Mouse (Mus musculus) left cerebral cortex, adult 2 months (tissue): Measurements from ENCODE around the gene Nup62. TPM values are rescaled to one million over a fixed set of nuclear protein-coding genes. Genes with fewer than 3 reads are reported as not detected.
A peak's percentile ranks its signal among the peaks of the same experiment; 100 is the strongest.

Source experiments
- DNase-seq, 2 experiments: peaks; one replicate each; pipeline ENCODE4 v3.0.0; 2021 to 2022; ENCODE audit warnings: low spot score in 2 of 2, mixed read lengths in 1 of 2; ENCODE audit errors: extremely low spot score in 1 of 2
- H3K27ac ChIP-seq: fragments of 200-600 bp; 2 replicates; pipeline ENCODE4 v1.8.1; 2022
- H3K4me3 ChIP-seq: fragments of 200-600 bp; 2 replicates; pipeline ENCODE4 v1.8.1; 2022
- CTCF ChIP-seq: fragments of 200-600 bp; IDR thresholded peaks from 2 replicates; pipeline ENCODE4 v1.8.1; 2022; ENCODE audit warnings: antibody characterized with exemption, mild to moderate bottlenecking, moderate library complexity
- intact Hi-C: fragments of 180-260 bp; cut with DNase I; formaldehyde crosslinking; loops from one replicate; pipeline ENCODE4 v1.15.1; 2025
- total RNA-seq, 2 experiments: library from RNA; stranded (reverse); gene quantifications; 2 replicates each; pipeline ENCODE4 v1.2.3; 2021

The Nup62 gene
- total RNA-seq, 2 experiments from 2014 or later, result 31.9 to 32.2 TPM

GRCm38 (mm10) chr7:44810365-44810764, 5.5 kb upstream of the Nup62 start:
- intact Hi-C loops, result no loop called here
- TF ChIP-seq CTCF, result no peak
- Histone ChIP-seq H3K27ac (no peak overlapping the region), H3K4me3 (no peak overlapping the region)
- peak in 1 of 2 experiments; percentile 2 for DNase-seq

GRCm38 (mm10) chr7:44810819-44811557, 4.9 kb upstream of the Nup62 start:
- no peak for TF ChIP-seq CTCF
- Histone ChIP-seq H3K27ac (no peak overlapping the region), H3K4me3 (no peak overlapping the region)
- intact Hi-C loops, result no loop called here
- DNase-seq, result peak in 1 of 2 experiments; percentile 3

- no peak overlapping the region for H3K27ac ChIP-seq
- TF ChIP-seq CTCF, result no peak
- intact Hi-C loops, result no loop called here
Observed at GRCm38 (mm10) chr7:44812651-44813325, 3.1 kb upstream of the Nup62 start.

GRCm38 (mm10) chr7:44813985-44814384, 1.9 kb upstream of the Nup62 start:
- intact Hi-C loops, result loop anchor here (2.0 kb wide), 1 partner anchor 65 kb away; the partner anchor contains the start of gene Vrk3
- peak in 1 of 2 experiments; percentile 3 for DNase-seq

More at GRCm38 (mm10) chr7:44812651-44813325, 3.1 kb upstream of the Nup62 start:
- DNase-seq, result peak in 1 of 2 experiments; percentile 7
- no peak overlapping the region for H3K4me3 ChIP-seq

GRCm38 (mm10) chr7:44814423-44814822, 1.5 kb upstream of the Nup62 start:
- H3K4me3 ChIP-seq, result no peak overlapping the region
- intact Hi-C loops, result loop anchor here (2.0 kb wide), 1 partner anchor 66 kb away; the partner anchor contains the start of gene Vrk3
- DNase-seq, result peak in 1 of 2 experiments; percentile 5
- H3K27ac ChIP-seq, result no peak overlapping the region
- no peak for TF ChIP-seq CTCF

More at GRCm38 (mm10) chr7:44813985-44814384, 1.9 kb upstream of the Nup62 start:
- no peak for TF ChIP-seq CTCF
- no peak overlapping the region for H3K27ac ChIP-seq
- no peak overlapping the region for H3K4me3 ChIP-seq

GRCm38 (mm10) chr7:44814952-44815553, 835 bp upstream of the Nup62 start:
- Histone ChIP-seq H3K4me3 (peak overlapping the region; percentile 71), H3K27ac (no peak overlapping the region)
- intact Hi-C loops, result loop anchor here (2.0 kb wide), 1 partner anchor 66 kb away; the partner anchor contains the start of gene Vrk3
- peak in 1 of 2 experiments; percentile 17 for DNase-seq
- TF ChIP-seq CTCF, result no peak

GRCm38 (mm10) chr7:44816470-44817021, 658 bp downstream of the Nup62 start, which contains the start of gene Atf5:
Gene Atf5 (minus strand): TSS chr7:44816658.
- Histone ChIP-seq H3K27ac (peak within 1 kb of the TSS; percentile 95), H3K4me3 (peak within 1 kb of the TSS; percentile 71)
- no peak for TF ChIP-seq CTCF
- intact Hi-C loops, result no loop called here
- DNase-seq, result no peak

GRCm38 (mm10) chr7:44817441-44817840, 1.6 kb downstream of the Nup62 start:
- TF ChIP-seq CTCF, result no peak
- intact Hi-C loops, result no loop called here
- peak overlapping the region; percentile 71 for H3K4me3 ChIP-seq
- peak overlapping the region; percentile 95 for H3K27ac ChIP-seq
- peak in 1 of 2 experiments; percentile 4 for DNase-seq

- peak in 1 of 2 experiments; percentile 11 for DNase-seq
Observed at GRCm38 (mm10) chr7:44818164-44818563, 2.3 kb downstream of the Nup62 start.

GRCm38 (mm10) chr7:44818751-44819235, 2.9 kb downstream of the Nup62 start:
- intact Hi-C loops, result loop anchor here (2.0 kb wide), 1 partner anchor 30 kb away; the partner anchor contains the start of genes Akt1s1 and Tbc1d17
- Histone ChIP-seq H3K4me3 (peak overlapping the region; percentile 24), H3K27ac (peak overlapping the region; percentile 95)
- DNase-seq, result peak in 1 of 2 experiments; percentile 13
- no peak for TF ChIP-seq CTCF

More at GRCm38 (mm10) chr7:44818164-44818563, 2.3 kb downstream of the Nup62 start:
- Histone ChIP-seq H3K27ac (peak overlapping the region; percentile 95), H3K4me3 (peak overlapping the region; percentile 71)
- intact Hi-C loops, result loop anchor here (2.0 kb wide), 1 partner anchor 31 kb away; the partner anchor contains the start of genes Akt1s1 and Tbc1d17
- peak; percentile 52 for TF ChIP-seq CTCF

GRCm38 (mm10) chr7:44819391-44819790, 3.5 kb downstream of the Nup62 start:
- TF ChIP-seq CTCF, result no peak
- intact Hi-C loops, result loop anchor here (2.0 kb wide), 1 partner anchor 29 kb away; the partner anchor contains the start of genes Akt1s1 and Tbc1d17
- peak in 1 of 2 experiments; percentile 8 for DNase-seq
- no peak overlapping the region; the same call in 1 of the 2 replicates for H3K4me3 ChIP-seq
- peak overlapping the region; percentile 95 for H3K27ac ChIP-seq
